Mouse (Mus musculus) E14TG2a.4 (cell line): Measurements from ENCODE around the gene Tmem120b.

Experiments used
- CTCF ChIP-seq: conservative IDR thresholded peaks from 2 replicates; pipeline ENCODE4 v1.5.1; 2014; ENCODE audit warnings: low read length
- NANOG ChIP-seq: IDR thresholded peaks from 2 replicates; pipeline ENCODE4 v1.6.1; 2014; ENCODE audit warnings: borderline replicate concordance, low read length, mixed read lengths
- POU5F1 ChIP-seq: IDR thresholded peaks from 2 replicates; pipeline ENCODE4 v1.6.1; 2014; ENCODE audit warnings: low read length, borderline replicate concordance

DNA sequence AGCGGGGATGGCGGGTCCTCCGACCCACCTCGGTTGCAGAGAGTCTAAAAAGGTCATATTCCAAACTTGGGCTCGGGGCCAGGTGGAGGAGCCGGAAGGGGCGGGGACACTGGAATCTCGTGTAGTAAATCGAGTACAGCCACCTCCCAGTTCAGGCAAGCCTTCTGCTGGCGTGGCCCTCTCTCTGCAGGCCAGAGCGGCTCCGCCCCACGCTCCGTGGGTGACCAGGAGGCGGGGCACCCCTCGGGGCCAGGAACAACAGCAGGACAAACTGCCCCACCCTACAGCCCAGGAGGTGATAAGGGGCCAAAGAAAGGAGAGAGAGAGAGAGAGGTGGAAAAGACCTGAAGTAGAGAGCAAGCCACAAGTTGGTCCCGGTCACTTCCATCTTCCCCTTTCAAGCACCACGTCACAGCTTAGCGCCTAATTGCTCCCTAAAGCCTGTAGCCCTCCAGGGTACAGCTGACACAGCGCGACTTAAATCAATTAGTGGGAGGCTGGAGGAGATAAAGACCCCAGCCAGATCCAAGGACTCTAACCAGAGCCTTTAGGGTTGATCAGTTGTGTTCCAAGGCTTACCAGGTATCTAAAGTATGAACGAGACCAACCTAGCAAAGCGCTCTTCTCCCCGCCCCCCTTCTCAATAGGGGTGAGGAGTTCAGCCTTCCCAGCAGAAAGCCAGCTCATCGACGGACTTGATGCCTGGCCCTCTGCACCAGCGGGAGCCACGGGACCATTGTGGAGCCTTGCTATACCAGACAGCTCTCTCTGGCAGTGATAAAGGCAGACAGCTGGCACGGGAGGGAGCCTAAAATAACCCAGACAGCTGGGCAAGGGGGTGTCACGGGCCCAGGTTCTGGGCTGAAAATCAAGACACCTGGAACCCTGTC is 67.5 kb downstream of the Tmem120b start:
- no peak for TF ChIP-seq CTCF
- no peak for TF ChIP-seq NANOG
- TF ChIP-seq POU5F1, result no peak
